Mouse (Mus musculus) frontal cortex, postnatal 14 days (tissue): ENCODE data around the gene Cotl1.

Experiments used
- DNase-seq, 2 experiments: peaks; one replicate each; pipeline ENCODE4 v3.0.0; 2022; ENCODE audit warnings: low spot score in 2 of 2

Cotl1 gene

GRCm38 (mm10) chr8:119817446-119817845, 22.9 kb downstream of the Cotl1 start:
- no peak for DNase-seq

GRCm38 (mm10) chr8:119816219-119816618, 24.1 kb downstream of the Cotl1 start:
- no peak for DNase-seq

- no peak for DNase-seq
These were observed 27.5 kb downstream of the Cotl1 start for GRCm38 (mm10) chr8:119812650-119813431.

- DNase-seq = no peak
These were observed 28.4 kb downstream of the Cotl1 start for GRCm38 (mm10) chr8:119811925-119812324.

GRCm38 (mm10) chr8:119810953-119811499, 29.3 kb downstream of the Cotl1 start:
- no peak for DNase-seq

GRCm38 (mm10) chr8:119810127-119810868, 30.0 kb downstream of the Cotl1 start:
- DNase-seq = no peak

- no peak for DNase-seq
These were observed 30.7 kb downstream of the Cotl1 start for GRCm38 (mm10) chr8:119809620-119810019.

- DNase-seq = no peak
These were observed 32.7 kb downstream of the Cotl1 start for GRCm38 (mm10) chr8:119807687-119808086.

- DNase-seq = peak; percentile 66 to 73
These were observed 33.7 kb downstream of the Cotl1 start for GRCm38 (mm10) chr8:119806422-119807263.

- DNase-seq = no peak
These were observed 35.1 kb downstream of the Cotl1 start for GRCm38 (mm10) chr8:119805275-119805674.

GRCm38 (mm10) chr8:119802592-119802991, 37.8 kb downstream of the Cotl1 start:
- DNase-seq = no peak

GRCm38 (mm10) chr8:119801168-119801567, 39.2 kb downstream of the Cotl1 start:
- peak in 1 of 2 experiments; percentile 60 for DNase-seq

GRCm38 (mm10) chr8:119798965-119799264, 41.4 kb downstream of the Cotl1 start:
- peak in 1 of 2 experiments; percentile 75 for DNase-seq

GRCm38 (mm10) chr8:119798170-119798964, 42.0 kb downstream of the Cotl1 start:
- DNase-seq = peak; percentile 61 to 73

- no peak for DNase-seq
These were observed 44.7 kb downstream of the Cotl1 start for GRCm38 (mm10) chr8:119795651-119796050.

GRCm38 (mm10) chr8:119794689-119795088, 45.7 kb downstream of the Cotl1 start:
- DNase-seq = no peak

GRCm38 (mm10) chr8:119791804-119792704, 48.3 kb downstream of the Cotl1 start:
- no peak for DNase-seq

- DNase-seq = no peak
These were observed 50.8 kb downstream of the Cotl1 start for GRCm38 (mm10) chr8:119789581-119789980.

GRCm38 (mm10) chr8:119788607-119789381, 51.5 kb downstream of the Cotl1 start:
- DNase-seq = no peak
